Comparison of ENCODE assay signal across 12 mouse cellular contexts in the genomic region with DNA sequence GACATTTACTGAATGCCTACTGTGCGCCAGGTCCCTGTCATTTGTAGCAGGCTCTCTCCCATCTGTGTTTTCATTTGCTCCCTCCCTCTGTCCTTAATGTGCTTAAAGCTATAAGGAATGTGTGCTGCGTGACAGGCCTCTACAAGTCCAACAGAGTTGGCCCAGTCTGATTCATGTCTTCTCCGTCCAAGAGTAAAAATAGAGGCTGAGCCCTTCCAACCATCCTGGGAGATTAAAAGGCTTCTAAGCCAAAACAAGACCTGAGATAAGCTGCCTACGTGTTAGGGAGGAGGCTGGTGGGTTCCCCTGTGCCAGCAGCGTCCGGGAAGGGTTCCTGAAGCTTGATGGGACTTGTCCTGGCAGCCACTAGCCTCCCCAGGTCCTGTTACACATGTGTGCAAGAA. TPM values are rescaled to one million over a fixed set of nuclear protein-coding genes. Genes with fewer than 3 reads are reported as not detected.
DNase-seq lines count a peak whose midpoint lies in the region; ATAC-seq lines count a peak whose summit lies in the region.
"Had no signal": no experiment of that assay in that cellular context is flagged by ENCODE, and none has a peak within 500 bp of the region (broad histone marks: within the 10 kb centered on the region; RNA-seq: fewer than 3 reads in every experiment).

No protein-coding gene starts in this region.

- DNase-seq in thymus, postnatal 4 days, result peak; percentile 30
- no peak for DNase-seq in thymus, postnatal 25 days
- no peak for DNase-seq in adrenal gland, adult (ENCODE audit: inconsistent age in 2 of 2, low spot score in 1 of 2)
- no peak for DNase-seq in thymus, postnatal 10 days (ENCODE audit: low spot score in 2 of 2)
- DNase-seq in kidney, adult 8-10 months, result no peak
- DNase-seq: kidney, adult 18-20 months; lung, adult 18-20 months; midbrain, embryonic 14.5 days had no signal

- 52% methylated on average over 6 of the region's 6 CpGs for WGBS in embryonic facial prominence, embryonic 15.5 days
- WGBS in heart, embryonic 13.5 days, result 30% methylated on average over 6 of the region's 6 CpGs
- WGBS in stomach, embryonic 16.5 days, result 50% methylated on average over 6 of the region's 6 CpGs

- no peak overlapping the region for H3K4me3 ChIP-seq in embryonic facial prominence, embryonic 15.5 days (replicated peaks)
- no peak overlapping the region for H3K4me3 ChIP-seq in heart, embryonic 13.5 days
- H3K4me3 ChIP-seq in stomach, embryonic 16.5 days (replicated peaks; ENCODE audit: low read length), result no peak overlapping the region
- H3K4me3 ChIP-seq: left cerebral cortex, adult 2 months had no signal

- H3K9ac ChIP-seq in embryonic facial prominence, embryonic 15.5 days, result no peak overlapping the region
- H3K9ac ChIP-seq in heart, embryonic 13.5 days, result no peak overlapping the region
- no peak overlapping the region for H3K9ac ChIP-seq in stomach, embryonic 16.5 days (ENCODE audit: low read length)

- no peaks in the 10 kb centered on the region for H3K9me3 ChIP-seq in embryonic facial prominence, embryonic 15.5 days (replicated peaks)
- H3K9me3 ChIP-seq in heart, embryonic 13.5 days, result no peaks in the 10 kb centered on the region
- H3K9me3 ChIP-seq in stomach, embryonic 16.5 days (replicated peaks; ENCODE audit: control insufficient read depth, low read length), result no peaks in the 10 kb centered on the region

- peak overlapping the region; percentile 58 for H3K27ac ChIP-seq in embryonic facial prominence, embryonic 15.5 days (replicated peaks)
- peak overlapping the region; percentile 66 for H3K27ac ChIP-seq in heart, embryonic 13.5 days (replicated peaks)
- H3K27ac ChIP-seq in stomach, embryonic 16.5 days (ENCODE audit: low read length), result peak overlapping the region; percentile 60
- H3K27ac ChIP-seq: left cerebral cortex, adult 2 months had no signal

- H3K36me3 ChIP-seq in embryonic facial prominence, embryonic 15.5 days, result no peaks in the 10 kb centered on the region
- H3K36me3 ChIP-seq in heart, embryonic 13.5 days, result no peaks in the 10 kb centered on the region
- no peaks in the 10 kb centered on the region for H3K36me3 ChIP-seq in stomach, embryonic 16.5 days (ENCODE audit: control insufficient read depth, insufficient read depth, low read length)

- H3K4me1 ChIP-seq in embryonic facial prominence, embryonic 15.5 days, result peaks cover 29% of the 10 kb centered on the region
- H3K4me1 ChIP-seq in heart, embryonic 13.5 days, result peaks cover 18% of the 10 kb centered on the region
- H3K4me1 ChIP-seq in stomach, embryonic 16.5 days (ENCODE audit: control insufficient read depth, insufficient read depth, low read length), result no peaks in the 10 kb centered on the region

- ATAC-seq in embryonic facial prominence, embryonic 15.5 days (ENCODE audit: insufficient number of reproducible peaks, low FRiP score, low TSS enrichment, low read depth), result no peak
- ATAC-seq in heart, embryonic 13.5 days (ENCODE audit: extremely low read depth, insufficient number of reproducible peaks, low FRiP score, low TSS enrichment), result no peak
- peak; percentile 61 for ATAC-seq in stomach, embryonic 16.5 days (ENCODE audit: insufficient read depth, low FRiP score)

- H3K4me2 ChIP-seq in embryonic facial prominence, embryonic 15.5 days (replicated peaks), result no peak overlapping the region
- H3K4me2 ChIP-seq in heart, embryonic 13.5 days, result no peak overlapping the region
- H3K4me2 ChIP-seq in stomach, embryonic 16.5 days (ENCODE audit: low read depth, low read length), result no peak overlapping the region

- no peaks in the 10 kb centered on the region for H3K27me3 ChIP-seq in embryonic facial prominence, embryonic 15.5 days
- no peaks in the 10 kb centered on the region for H3K27me3 ChIP-seq in heart, embryonic 13.5 days (replicated peaks)
- no peaks in the 10 kb centered on the region for H3K27me3 ChIP-seq in stomach, embryonic 16.5 days (ENCODE audit: control insufficient read depth, insufficient read depth, low read length)

RNA-seq across cellular contexts. Expression of gene Ets2, which starts 58.1 kb away (rescaled TPM):
- 84.3 and 92.0 TPM in 2 replicates for polyA plus RNA-seq in embryonic facial prominence, embryonic 15.5 days (2015; fragmentation: Nextera tagmentation; extraction: Ambion mirVana)
- polyA plus RNA-seq in heart, embryonic 13.5 days (2015; fragmentation: Nextera tagmentation; extraction: Ambion mirVana), result 44.9 and 47.7 TPM in 2 replicates
- polyA plus RNA-seq in stomach, embryonic 16.5 days (2015; fragmentation: Nextera tagmentation; extraction: Ambion mirVana), result 59.8 and 64.8 TPM in 2 replicates
